Mouse (Mus musculus) bone marrow macrophage, adult 2 months (primary cell): ENCODE data around the gene Mapk10.

Source experiments
- CTCF ChIP-seq: IDR thresholded peaks from 2 replicates; pipeline ENCODE4 v1.5.1; 2012; ENCODE audit warnings: low read depth, mild to moderate bottlenecking, low read length, moderate library complexity
- POLR2A ChIP-seq: IDR thresholded peaks from 2 replicates; pipeline ENCODE4 v1.6.1; 2012; ENCODE audit warnings: mild to moderate bottlenecking, low read depth, low read length, borderline replicate concordance

- TF ChIP-seq CTCF (no peak), POLR2A (no peak)
Observed at GRCm38 (mm10) chr5:103020954-103021353, 190.2 kb downstream of the Mapk10 start.
